Mouse (Mus musculus): ENCODE data around the gene Ctsg. TPM values are rescaled to one million over a fixed set of nuclear protein-coding genes. Genes with fewer than 3 reads are reported as not detected.
"Not testable (repeated sequence)": the region's sequence is repeated elsewhere in the genome, so short reads cannot be mapped to it uniquely, and the experiment has no call there.

The Ctsg gene
- polyA plus RNA-seq (2015; fragmentation: Nextera tagmentation; extraction: Ambion mirVana) = 0.28 and 0.67 TPM in 2 replicates

GRCm38 (mm10) chr14:56102386-56102785 is at the start of gene Ctsg:
Ctsg (minus strand) TSS chr14:56102574.
- H3K9ac ChIP-seq = no peak within 1 kb of the TSS
- no peaks in the 10 kb centered on the region for H3K4me1 ChIP-seq
- no peaks in the 10 kb centered on the region for H3K36me3 ChIP-seq
- H3K9me3 ChIP-seq (replicated peaks) = no peaks in the 10 kb centered on the region
- no peak within 1 kb of the TSS for H3K27ac ChIP-seq (replicated peaks)
- no peak for ATAC-seq (ENCODE audit: insufficient number of reproducible peaks, low FRiP score, low TSS enrichment, low read depth)
- no peak within 1 kb of the TSS for H3K4me3 ChIP-seq (replicated peaks)
- 74% methylated on average over 10 of the region's 10 CpGs for WGBS
- no peaks in the 10 kb centered on the region for H3K27me3 ChIP-seq
- H3K4me2 ChIP-seq (replicated peaks) = no peak within 1 kb of the TSS

GRCm38 (mm10) chr14:56133675-56134074 is 31.3 kb upstream of the Ctsg start:
- H3K4me1 ChIP-seq; ATAC-seq (ENCODE audit: insufficient number of reproducible peaks, low FRiP score, low TSS enrichment, low read depth); H3K4me3 ChIP-seq (replicated peaks); H3K27ac ChIP-seq (replicated peaks); H3K27me3 ChIP-seq; H3K36me3 ChIP-seq; H3K4me2 ChIP-seq (replicated peaks); H3K9me3 ChIP-seq (replicated peaks); H3K9ac ChIP-seq: not testable (repeated sequence)
- 71% methylated on average over 1 of the region's 1 CpGs for WGBS

GRCm38 (mm10) chr14:56132508-56132907 is 30.1 kb upstream of the Ctsg start, which contains the start of gene Gzmd:
Gzmd (minus strand) TSS chr14:56132608.
- not testable (repeated sequence) for H3K27me3 ChIP-seq; H3K4me2 ChIP-seq (replicated peaks); ATAC-seq (ENCODE audit: insufficient number of reproducible peaks, low FRiP score, low TSS enrichment, low read depth); H3K36me3 ChIP-seq; H3K9ac ChIP-seq; H3K4me1 ChIP-seq; H3K4me3 ChIP-seq (replicated peaks); H3K9me3 ChIP-seq (replicated peaks); H3K27ac ChIP-seq (replicated peaks)
- WGBS = 72% methylated on average over 2 of the region's 2 CpGs

GRCm38 (mm10) chr14:56128341-56128740 is 26.0 kb upstream of the Ctsg start:
- Histone ChIP-seq H3K27ac (replicated peaks) (no peak overlapping the region), H3K9me3 (replicated peaks) (no peaks in the 10 kb centered on the region), H3K9ac (no peak overlapping the region), H3K4me2 (replicated peaks) (no peak overlapping the region), H3K36me3 (no peaks in the 10 kb centered on the region), H3K4me1 (no peaks in the 10 kb centered on the region), H3K27me3 (no peaks in the 10 kb centered on the region), H3K4me3 (replicated peaks) (no peak overlapping the region)
- WGBS = 48% methylated on average over 3 of the region's 3 CpGs
- no peak for ATAC-seq (ENCODE audit: insufficient number of reproducible peaks, low FRiP score, low TSS enrichment, low read depth)

- Histone ChIP-seq H3K9me3 (replicated peaks) (no peaks in the 10 kb centered on the region), H3K4me2 (replicated peaks) (no peak overlapping the region), H3K4me3 (replicated peaks) (no peak overlapping the region), H3K27ac (replicated peaks) (no peak overlapping the region), H3K9ac (no peak overlapping the region), H3K36me3 (no peaks in the 10 kb centered on the region), H3K27me3 (no peaks in the 10 kb centered on the region), H3K4me1 (no peaks in the 10 kb centered on the region)
- no peak for ATAC-seq (ENCODE audit: insufficient number of reproducible peaks, low FRiP score, low TSS enrichment, low read depth)
- WGBS = 81% methylated on average over 3 of the region's 3 CpGs
Observed at GRCm38 (mm10) chr14:56123516-56123915, 21.1 kb upstream of the Ctsg start.

GRCm38 (mm10) chr14:56120525-56120924 is 18.2 kb upstream of the Ctsg start, which contains the start of gene Gzme:
Gzme (minus strand) TSS chr14:56120625.
- H3K9me3 ChIP-seq (replicated peaks) = no peaks in the 10 kb centered on the region
- H3K4me1 ChIP-seq = no peaks in the 10 kb centered on the region
- ATAC-seq (ENCODE audit: insufficient number of reproducible peaks, low FRiP score, low TSS enrichment, low read depth) = no peak
- no peak within 1 kb of the TSS for H3K9ac ChIP-seq
- H3K36me3 ChIP-seq = no peaks in the 10 kb centered on the region
- H3K27me3 ChIP-seq = no peaks in the 10 kb centered on the region
- no peak within 1 kb of the TSS for H3K4me2 ChIP-seq (replicated peaks)
- no peak within 1 kb of the TSS for H3K27ac ChIP-seq (replicated peaks)
- no peak within 1 kb of the TSS for H3K4me3 ChIP-seq (replicated peaks)

- H3K36me3 ChIP-seq; H3K9me3 ChIP-seq (replicated peaks); H3K4me2 ChIP-seq (replicated peaks); H3K27me3 ChIP-seq; H3K4me3 ChIP-seq (replicated peaks); ATAC-seq (ENCODE audit: insufficient number of reproducible peaks, low FRiP score, low TSS enrichment, low read depth); H3K9ac ChIP-seq; H3K4me1 ChIP-seq; H3K27ac ChIP-seq (replicated peaks): not testable (repeated sequence)
- 90% methylated on average over 33 of the region's 33 CpGs for WGBS
Observed at GRCm38 (mm10) chr14:56115531-56116310, 13.3 kb upstream of the Ctsg start.

GRCm38 (mm10) chr14:56105447-56106180 is 3.2 kb upstream of the Ctsg start:
- no peak for ATAC-seq (ENCODE audit: insufficient number of reproducible peaks, low FRiP score, low TSS enrichment, low read depth)
- 74% methylated on average over 13 of the region's 13 CpGs for WGBS
- H3K27ac ChIP-seq (replicated peaks) = no peak overlapping the region
- no peak overlapping the region for H3K4me2 ChIP-seq (replicated peaks)
- H3K4me1 ChIP-seq = no peaks in the 10 kb centered on the region
- H3K9ac ChIP-seq = no peak overlapping the region
- no peaks in the 10 kb centered on the region for H3K9me3 ChIP-seq (replicated peaks)
- H3K27me3 ChIP-seq = no peaks in the 10 kb centered on the region
- H3K4me3 ChIP-seq (replicated peaks) = no peak overlapping the region
- H3K36me3 ChIP-seq = no peaks in the 10 kb centered on the region

GRCm38 (mm10) chr14:56105016-56105415 is 2.6 kb upstream of the Ctsg start:
- 87% methylated on average over 5 of the region's 5 CpGs for WGBS
- Histone ChIP-seq H3K9ac (no peak overlapping the region), H3K4me1 (no peaks in the 10 kb centered on the region), H3K27me3 (no peaks in the 10 kb centered on the region), H3K9me3 (replicated peaks) (no peaks in the 10 kb centered on the region), H3K4me2 (replicated peaks) (no peak overlapping the region), H3K4me3 (replicated peaks) (no peak overlapping the region), H3K27ac (replicated peaks) (no peak overlapping the region), H3K36me3 (no peaks in the 10 kb centered on the region)
- ATAC-seq (ENCODE audit: insufficient number of reproducible peaks, low FRiP score, low TSS enrichment, low read depth) = no peak

- no peak overlapping the region for H3K9ac ChIP-seq
- no peak overlapping the region for H3K4me2 ChIP-seq (replicated peaks)
- H3K27ac ChIP-seq (replicated peaks) = no peak overlapping the region
- H3K36me3 ChIP-seq = no peaks in the 10 kb centered on the region
- no peaks in the 10 kb centered on the region for H3K4me1 ChIP-seq
- WGBS = 50% methylated on average over 3 of the region's 3 CpGs
- ATAC-seq (ENCODE audit: insufficient number of reproducible peaks, low FRiP score, low TSS enrichment, low read depth) = no peak
- no peak overlapping the region for H3K4me3 ChIP-seq (replicated peaks)
- no peaks in the 10 kb centered on the region for H3K9me3 ChIP-seq (replicated peaks)
- H3K27me3 ChIP-seq = no peaks in the 10 kb centered on the region
Observed at GRCm38 (mm10) chr14:56103452-56103851, 1.1 kb upstream of the Ctsg start.

GRCm38 (mm10) chr14:56098940-56099339 is 3.4 kb downstream of the Ctsg start:
- no peak overlapping the region for H3K27ac ChIP-seq (replicated peaks)
- H3K9me3 ChIP-seq (replicated peaks) = no peaks in the 10 kb centered on the region
- no peaks in the 10 kb centered on the region for H3K4me1 ChIP-seq
- H3K27me3 ChIP-seq = no peaks in the 10 kb centered on the region
- H3K4me2 ChIP-seq (replicated peaks) = no peak overlapping the region
- ATAC-seq (ENCODE audit: insufficient number of reproducible peaks, low FRiP score, low TSS enrichment, low read depth) = no peak
- 77% methylated on average over 4 of the region's 4 CpGs for WGBS
- H3K9ac ChIP-seq = no peak overlapping the region
- no peak overlapping the region for H3K4me3 ChIP-seq (replicated peaks)
- no peaks in the 10 kb centered on the region for H3K36me3 ChIP-seq
